Mouse (Mus musculus): Measurements from ENCODE around the gene Slc25a26. TPM values are rescaled to one million over a fixed set of nuclear protein-coding genes. Genes with fewer than 3 reads are reported as not detected.

Gene Slc25a26
- 10 to 100 TPM; 14.5 to 19.0 (median 17.9) TPM for total RNA-seq (2022)

DNA sequence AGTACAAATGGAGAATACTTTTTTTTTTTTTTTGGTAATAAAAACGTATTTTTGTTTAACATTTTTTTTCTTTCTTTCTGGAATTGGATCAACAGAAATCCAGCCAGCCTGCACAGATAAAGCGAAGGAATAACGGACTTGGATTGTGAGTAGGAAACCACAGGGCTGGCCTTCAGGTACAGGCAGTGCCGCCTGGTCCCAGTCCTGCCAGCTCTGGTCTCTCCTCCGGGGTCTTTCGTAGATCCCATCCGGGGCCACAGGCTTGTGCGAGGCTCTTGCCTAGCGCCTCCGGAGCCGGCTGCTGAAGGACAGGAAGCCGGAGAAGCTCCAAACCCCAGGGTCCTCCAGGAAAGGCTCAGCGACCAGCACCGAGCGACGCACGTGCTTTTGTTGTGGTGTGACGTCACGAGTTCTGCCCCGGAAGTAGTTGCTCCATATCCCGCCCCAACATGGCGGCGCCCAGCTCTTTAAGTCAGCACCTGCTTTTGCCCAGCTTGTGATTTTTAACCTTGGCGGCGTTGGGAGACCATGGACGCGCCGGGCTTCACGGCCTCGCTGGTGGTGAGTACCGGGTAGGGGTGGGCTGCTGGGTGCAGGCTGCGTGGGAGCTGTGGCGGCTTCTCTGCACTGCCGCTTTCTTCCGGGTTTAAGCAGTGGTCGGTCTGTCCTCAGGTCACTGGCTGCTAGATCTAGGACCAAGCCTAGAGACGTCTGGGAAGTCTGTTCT, at the start of gene Slc25a26:
Slc25a26 (plus strand) TSS at position 435 of the 727 bp plus-strand sequence.
- DNase-seq (ENCODE audit: low spot score in 2 of 2): peak; percentile 75 to 82

DNA sequence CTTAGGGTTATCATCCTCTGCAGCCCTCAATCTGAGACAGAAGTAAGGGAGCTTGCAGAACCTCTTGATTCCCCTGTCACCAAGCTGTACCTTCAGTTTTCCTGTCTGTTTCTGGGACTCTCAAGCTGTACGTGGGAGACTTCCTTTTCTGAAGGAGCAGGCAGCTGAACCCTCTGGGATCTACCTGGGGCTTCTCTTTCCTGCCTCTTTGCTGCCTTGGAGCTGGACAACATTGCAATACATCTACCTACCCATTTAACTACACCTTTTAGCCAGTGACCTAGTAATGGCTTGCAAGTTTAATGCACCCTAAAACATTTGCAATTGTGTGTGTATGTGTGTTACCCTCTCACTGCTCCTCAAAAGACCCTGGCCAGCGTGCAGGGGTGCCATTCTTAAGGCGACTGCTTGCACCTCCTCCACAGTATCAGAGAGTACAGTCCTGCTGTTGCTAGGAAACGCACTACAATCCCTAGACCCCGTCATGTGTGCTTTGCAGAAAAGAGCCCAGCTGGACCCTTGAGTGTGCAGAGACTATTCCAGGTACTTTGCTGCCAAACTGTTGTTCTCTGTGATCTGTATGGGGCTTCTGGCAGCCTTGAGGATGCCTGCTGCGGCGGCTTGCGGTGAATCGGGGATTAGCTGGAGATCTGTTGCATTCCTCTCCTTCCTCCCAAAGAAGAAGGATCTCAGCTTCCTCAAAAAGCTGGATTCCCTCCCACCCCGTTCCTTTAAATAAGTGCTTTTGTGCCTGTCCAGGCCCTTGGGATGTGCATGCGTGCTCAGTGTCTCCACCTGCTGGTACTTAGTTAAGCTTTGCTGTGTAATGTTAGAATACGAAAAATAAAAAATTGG, 35.9 kb upstream of the Slc25a26 start:
- no peak for DNase-seq (ENCODE audit: low spot score in 2 of 2)

DNA sequence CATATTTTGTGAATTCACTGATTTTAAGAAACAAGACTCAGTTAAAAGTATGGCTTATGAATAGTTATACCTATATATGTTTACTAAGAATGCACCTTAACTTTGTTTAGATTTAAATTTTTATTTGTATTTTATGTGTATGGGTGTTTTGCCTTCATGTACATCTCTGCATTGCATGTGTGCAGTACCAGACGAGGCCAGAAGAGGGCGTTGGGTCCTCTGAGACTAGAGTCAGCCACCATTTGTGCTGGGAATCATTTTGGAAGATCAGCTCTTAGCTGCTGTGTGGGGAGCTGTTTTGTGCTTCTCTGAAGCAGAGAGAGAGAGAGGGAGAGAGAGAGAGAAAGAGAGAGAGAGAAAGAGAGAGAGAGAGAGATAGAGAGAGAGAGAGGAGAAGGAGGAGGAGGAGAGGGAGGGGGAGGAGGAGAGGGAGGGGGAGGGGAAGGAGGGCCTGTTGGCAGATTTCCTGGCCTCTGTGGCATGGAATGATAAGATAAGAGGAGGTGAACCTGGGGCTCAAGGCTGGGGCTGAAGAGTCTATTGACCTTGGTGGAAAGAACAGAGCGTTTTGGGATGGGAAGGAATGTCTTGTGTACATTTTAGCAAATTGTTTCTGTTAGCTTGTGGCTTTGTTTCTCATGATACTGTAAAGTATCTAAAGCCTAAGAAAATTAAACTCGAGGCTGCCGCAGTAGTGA, 33.5 kb upstream of the Slc25a26 start:
- DNase-seq (ENCODE audit: low spot score in 2 of 2): no peak

DNA sequence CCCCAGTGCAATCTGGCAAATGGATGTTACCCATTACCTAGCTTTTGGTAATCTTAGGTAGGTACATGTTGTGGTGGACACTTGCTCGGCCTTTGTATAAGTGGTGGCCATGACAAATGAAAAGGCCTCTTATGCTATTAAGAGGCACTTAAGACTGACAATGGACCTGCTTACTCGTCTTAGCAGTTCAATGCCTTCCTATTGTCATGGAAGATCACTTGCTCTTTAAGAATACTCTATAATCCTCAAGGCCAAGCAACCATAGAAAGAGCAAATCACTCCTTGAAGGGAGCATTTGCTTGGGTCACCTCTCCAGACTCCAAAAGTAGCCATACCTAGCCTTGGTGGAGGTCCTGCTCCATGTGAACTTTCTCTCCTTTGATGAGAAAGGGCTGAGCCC, 7.4 kb upstream of the Slc25a26 start:
- DNase-seq (ENCODE audit: low spot score in 2 of 2): no peak

DNA sequence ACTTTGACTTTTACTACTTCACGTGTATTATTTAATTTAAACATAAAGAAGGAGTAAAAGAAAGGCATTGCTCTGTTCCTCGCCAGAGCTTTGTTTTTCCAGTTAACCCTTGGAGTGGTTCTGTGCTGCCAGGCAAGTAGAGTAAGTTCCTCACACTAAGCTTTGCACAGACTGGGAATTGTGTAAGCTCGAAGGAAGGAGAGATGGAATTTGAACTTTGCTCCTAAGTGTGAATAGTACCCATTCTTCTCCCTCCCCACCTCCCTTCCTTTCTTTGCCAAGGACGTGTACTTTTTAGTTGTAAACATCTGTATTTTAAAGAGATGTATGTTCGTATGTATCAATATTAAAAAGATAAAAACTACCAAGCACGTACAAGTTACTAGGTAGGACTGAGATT, 3.8 kb downstream of the Slc25a26 start:
- no peak for DNase-seq (ENCODE audit: low spot score in 2 of 2)

DNA sequence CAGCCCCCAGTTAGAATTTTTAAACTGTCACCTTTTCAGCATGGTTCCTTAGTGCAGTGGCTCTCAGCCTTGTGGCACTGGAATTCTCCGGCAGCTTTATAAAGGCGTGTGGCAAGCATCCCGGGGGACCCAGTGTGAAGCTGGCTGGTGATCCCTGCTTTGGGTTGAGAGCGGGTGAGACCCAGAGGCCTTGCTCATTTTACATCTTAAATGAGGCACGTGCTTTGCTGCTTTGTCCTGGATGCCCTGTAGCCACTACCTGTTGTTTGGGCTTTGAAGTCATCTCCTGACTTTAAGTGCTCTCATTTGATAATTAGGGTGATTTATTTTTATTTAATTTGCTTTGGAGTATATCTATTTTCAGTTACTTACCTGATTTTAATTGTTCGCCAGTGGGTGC, 7.8 kb downstream of the Slc25a26 start:
- no peak for DNase-seq (ENCODE audit: low spot score in 2 of 2)

DNA sequence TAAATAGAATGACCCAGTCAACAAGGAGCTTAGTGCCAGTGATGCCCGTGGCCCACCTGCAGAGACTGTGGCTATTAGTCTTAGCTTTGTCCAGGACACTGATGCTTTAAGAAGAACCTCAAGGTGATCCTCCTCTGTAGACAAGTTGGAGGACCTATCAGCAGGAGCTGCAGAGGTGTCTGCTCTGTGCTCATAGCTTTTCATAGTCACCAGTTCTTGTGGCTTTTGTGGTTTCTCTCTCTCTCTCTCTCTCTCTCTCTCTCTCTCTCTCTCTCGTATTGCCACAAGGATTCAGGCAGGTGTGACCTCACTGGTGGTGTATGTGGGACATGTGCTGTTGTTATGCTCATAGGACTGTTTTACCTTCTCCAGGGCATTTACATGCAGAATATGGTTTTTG, 8.7 kb downstream of the Slc25a26 start:
- no peak for DNase-seq (ENCODE audit: low spot score in 2 of 2)

DNA sequence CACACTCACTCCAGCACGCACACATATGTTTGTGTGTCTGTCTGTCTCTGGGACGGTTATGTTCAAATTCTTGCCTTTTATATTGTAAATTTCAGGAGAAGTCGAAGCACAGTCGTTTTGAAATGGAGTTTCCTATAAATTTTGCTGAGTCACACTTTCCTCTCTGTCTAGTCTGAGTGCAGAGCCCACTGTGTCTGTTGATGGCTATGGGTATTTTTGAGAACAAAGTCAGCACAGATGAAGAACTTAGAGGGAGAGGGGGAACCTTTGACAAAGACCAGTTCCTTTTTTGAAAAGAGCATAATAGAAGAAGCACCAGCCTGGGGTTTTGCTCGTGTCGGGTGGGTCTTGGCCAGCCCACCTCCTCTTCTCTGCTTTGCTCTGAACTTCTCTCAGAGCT, 9.1 kb downstream of the Slc25a26 start:
- DNase-seq (ENCODE audit: low spot score in 2 of 2): no peak

DNA sequence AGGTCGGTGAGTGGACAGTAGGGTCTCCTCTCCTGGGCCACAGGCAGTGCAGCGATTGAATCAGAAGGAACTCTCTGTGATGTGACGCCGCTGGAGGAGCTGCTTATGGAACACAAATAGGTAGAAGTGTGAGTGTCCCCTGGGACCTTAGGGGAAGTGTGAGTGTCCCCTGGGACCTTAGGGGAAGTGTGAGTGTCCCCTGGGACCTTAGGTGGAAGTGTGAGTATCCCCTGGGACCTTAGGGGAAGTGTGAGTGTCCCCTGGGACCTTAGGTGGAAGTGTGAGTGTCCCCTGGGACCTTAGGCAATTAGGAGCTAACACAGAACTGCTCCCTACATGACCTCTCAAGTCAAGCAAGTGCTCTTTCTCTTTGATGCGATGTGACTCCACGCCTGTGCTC, 18.0 kb downstream of the Slc25a26 start:
- no peak for DNase-seq (ENCODE audit: low spot score in 2 of 2)

DNA sequence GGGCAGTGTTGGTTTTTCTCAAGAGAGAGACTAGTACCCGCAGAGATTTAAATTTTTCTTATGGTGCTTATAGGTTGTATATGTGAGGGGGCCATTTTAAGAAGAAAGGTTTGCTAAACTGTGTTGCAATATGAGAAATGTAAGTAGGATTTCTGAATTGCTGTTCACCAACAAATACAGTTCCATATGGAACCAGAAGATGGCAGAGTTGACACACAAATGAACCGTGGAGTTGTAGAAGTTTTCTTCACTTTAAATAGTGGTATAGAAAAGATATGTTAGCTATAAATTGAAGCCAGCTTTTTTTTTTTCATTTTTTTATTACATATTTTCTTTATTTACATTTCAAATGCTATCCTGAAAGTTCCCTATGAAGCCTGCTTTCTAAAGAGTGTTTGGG, 24.2 kb downstream of the Slc25a26 start:
- DNase-seq (ENCODE audit: low spot score in 2 of 2): no peak

DNA sequence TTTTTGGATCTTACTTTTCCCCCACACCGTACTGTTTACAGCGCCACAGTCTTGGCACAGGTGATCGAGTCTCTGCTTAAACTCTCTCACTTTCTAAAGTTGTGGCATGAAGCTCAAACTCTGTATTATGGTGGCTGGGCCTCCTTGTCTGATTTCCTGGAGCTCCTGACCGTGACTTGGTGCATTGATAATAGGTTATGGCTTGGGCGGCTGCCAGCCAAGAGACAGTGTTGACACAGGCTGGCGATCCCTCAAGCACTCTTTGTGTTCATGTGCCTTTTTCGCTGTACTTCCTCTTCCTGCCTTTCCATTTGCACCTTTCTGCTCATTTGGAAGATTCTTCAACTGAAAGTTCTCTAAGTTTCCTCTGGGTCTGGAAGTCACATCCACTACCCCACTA, 30.6 kb downstream of the Slc25a26 start:
- DNase-seq (ENCODE audit: low spot score in 2 of 2): no peak

DNA sequence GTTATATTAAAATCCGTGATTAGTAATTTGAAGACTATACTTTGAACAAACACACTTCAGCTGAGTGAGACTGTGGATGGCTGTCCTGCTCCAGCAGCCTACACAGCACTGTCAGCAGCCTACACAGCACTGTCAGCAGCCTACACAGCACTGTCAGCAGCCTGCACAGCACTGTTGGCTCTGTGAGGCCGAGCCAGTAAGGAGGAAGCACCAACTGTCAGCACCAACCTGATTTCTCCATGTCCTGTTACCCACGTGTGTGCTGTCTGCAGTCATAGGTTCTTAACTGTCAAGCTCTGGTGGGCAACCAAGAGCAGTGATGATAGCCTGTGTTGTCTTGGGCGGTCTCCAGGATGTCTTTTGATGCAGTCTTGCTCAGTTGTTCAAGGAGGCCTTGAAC, 32.0 kb downstream of the Slc25a26 start:
- no peak for DNase-seq (ENCODE audit: low spot score in 2 of 2)

DNA sequence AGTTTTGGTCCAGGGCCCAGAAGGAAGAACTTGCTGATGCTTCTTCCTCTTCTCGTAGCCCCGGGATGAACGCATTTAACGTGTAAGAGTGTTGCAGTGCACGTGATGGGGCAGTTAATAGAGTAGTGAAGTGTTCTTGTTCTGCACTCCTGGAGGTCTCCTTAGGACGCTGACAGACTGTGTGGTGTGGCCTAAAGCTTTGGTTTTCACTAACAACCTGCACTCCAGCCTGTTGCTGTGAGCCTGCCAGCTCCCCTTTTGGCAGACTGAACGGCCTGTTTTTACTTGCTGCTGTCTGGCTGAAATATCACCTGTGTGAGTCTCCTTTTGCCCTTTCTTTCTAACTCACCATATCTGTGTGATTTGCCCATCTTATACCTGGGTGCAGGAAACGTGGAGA, 36.3 kb downstream of the Slc25a26 start:
- DNase-seq (ENCODE audit: low spot score in 2 of 2): no peak

DNA sequence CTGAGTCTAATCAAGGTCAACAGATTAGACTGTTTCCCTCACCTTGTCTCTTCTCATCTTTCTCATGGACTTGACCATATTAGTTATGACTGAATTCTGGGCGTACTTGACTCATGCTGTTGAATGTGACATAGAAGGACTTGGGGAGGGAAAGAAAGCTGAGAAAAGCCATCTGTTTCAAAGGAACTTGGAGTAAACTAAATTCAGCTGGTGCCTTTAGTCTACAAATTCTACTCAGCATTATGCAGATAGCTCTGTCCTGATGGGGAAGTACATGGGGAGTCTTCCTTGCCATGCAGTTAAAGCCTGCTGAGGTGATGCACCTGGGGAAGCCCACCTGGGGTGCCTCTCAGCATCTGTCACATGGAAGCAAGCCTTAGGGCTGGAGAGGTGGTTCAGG, 37.5 kb downstream of the Slc25a26 start:
- no peak for DNase-seq (ENCODE audit: low spot score in 2 of 2)

DNA sequence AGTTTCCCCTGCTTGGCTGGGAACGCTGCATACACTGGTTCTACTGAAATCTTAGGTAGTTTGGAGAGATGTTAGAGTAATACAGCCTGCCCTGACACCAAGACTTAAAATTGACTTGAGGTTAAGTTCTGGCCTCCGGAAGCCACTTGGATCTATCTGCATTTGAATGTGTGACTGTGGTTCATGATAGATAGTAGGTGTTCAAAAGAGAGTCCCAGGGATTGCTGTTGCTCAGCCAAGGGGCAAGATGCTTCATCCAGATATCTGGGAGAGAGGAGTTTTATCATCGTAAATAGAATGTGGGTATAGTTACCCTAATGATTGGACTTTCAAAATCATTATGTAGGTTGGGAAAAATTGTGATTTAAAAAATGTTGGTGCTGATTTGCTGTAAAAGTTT, 40.0 kb downstream of the Slc25a26 start:
- no peak for DNase-seq (ENCODE audit: low spot score in 2 of 2)

DNA sequence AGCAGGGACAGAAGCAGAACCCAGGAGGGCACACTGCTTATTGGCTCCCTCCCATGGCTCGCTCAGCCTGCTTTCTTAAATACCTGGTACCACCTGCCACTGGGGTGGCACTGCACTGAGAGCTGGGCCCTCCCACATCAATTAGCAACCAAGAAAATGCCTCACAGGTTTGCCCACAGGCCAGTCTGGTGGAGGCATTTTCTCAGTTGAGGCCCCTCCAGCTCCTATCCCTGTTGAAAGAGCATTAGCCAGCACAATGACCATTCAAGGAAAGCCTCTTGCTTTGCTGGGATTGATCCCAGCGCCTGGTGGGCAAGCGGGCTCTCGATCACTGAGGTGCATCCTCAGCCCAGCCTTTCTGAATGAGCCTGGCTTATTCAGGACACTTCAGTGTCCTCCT, 40.5 kb downstream of the Slc25a26 start:
- DNase-seq (ENCODE audit: low spot score in 2 of 2): no peak

DNA sequence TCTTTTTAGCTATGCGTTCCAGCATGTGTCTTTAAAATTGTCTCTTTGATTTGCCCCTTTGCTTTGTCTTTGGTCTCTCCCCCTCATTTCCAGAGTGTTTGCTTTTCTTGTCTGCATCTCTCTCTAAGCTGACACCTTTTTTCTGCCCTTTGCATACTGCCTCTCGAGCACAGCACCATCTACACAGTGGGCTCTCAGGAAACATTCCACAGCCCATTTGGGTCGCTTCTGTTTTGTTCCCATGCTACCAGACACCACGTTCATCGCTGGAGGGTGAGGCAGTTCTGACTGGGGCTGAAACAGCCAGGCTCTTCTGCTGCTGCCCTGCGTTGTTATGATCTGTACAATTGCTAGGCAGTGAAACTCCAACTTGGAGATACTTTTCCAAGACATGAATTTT, 41.0 kb downstream of the Slc25a26 start:
- no peak for DNase-seq (ENCODE audit: low spot score in 2 of 2)

DNA sequence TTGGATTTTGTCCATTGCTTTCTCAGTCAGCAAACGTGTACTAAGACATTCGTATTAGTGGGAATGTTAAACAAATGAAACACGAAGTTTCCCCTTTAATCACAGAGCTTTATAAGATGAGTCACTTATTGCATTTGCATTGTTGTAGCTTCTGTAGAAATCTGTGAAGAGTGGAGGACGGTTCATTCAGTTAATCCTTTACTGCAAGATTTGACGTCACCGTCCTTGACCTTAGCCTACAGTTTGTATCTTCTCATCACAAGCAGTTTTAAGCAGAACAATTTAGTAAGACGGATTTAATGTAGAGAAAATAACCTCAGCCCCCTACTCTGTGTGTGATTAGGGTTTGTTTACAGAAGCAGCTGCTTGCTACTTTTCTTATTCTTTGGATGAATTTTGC, 41.7 kb downstream of the Slc25a26 start:
- DNase-seq (ENCODE audit: low spot score in 2 of 2): no peak

DNA sequence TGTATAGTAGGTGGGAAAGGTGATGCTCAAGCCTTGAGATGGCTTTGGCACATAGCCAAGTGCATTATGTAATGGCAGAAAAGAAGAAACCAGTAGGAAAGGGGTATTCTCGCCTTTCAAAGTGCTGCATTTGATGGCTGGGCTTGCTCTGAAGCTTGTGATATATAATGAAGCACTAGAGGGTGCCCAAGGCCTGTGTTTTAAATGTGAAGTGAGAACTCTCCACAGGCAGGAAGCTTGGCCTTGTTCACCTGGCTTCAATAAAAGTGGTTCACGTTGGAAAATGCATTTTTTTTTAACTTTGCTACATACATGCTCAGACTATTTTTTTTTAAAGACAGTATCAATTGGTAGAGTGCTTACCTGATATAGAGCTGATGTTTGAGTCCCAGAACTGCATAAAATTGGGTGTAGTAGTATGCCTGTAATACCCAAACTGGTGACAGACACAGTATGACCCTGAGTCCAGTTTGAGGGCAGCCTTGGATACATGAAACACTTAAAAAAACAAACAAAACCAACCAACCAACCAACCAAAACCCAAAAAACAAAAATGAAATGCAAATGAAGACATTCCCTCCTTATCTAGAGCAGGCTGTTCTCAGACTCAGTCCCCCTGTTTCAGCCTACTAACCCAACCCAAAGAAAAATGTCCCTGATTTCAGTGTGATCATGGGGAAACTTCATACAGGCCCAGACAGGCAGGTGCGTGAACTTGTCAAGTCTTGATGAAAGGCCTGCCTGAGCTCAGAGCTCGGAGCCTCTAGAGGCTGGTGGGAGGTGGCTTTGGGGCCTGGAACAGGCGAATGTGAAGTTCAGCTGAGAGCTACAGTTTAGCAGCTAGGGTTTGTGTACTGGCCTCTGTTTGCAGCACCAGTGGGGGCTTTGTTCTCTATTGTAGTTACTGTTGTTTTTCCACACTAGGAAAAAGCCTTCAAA, 44.0 kb downstream of the Slc25a26 start:
- no peak for DNase-seq (ENCODE audit: low spot score in 2 of 2)

DNA sequence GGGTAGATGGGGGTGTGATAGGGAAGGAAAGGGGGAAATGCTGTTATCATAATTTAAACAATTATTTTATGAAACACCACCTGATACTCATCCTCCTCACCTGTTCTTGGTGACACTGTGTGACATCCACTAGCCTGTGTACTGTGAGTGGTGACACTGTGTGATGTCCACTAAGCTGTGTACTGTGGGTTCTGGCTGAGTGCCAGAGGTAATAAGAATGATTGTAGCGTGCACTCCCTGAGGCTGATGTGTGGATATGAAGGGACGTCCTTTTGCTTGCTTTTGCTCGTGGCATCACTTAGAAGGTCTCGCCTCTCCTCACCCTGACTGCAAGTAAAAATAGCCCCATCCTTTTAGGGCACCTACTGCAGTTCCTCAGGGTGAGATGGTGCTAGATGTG, 47.1 kb downstream of the Slc25a26 start:
- no peak for DNase-seq (ENCODE audit: low spot score in 2 of 2)

DNA sequence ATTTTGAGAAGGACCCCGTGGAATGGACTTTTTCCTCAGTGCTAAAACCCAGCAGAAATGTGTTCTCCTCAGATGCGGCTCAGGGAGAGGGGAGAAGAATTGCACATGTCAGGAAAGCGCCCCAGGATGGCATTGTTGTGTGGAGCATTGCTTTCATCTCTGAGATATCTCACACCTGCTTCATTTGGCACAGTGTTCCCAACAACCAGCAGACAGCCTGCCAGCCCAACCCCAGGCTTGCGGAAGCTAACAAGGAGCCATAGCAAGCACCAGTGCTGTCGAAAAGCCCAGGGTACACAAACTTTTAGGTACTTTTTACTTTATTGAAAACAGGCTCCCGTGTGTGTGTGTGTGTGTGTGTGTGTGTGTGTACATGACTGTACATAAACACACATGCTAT, 50.2 kb downstream of the Slc25a26 start:
- no peak for DNase-seq (ENCODE audit: low spot score in 2 of 2)
